Mouse (Mus musculus) hindbrain, embryonic 14.5 days (tissue): ENCODE results near the gene Kdm4b. TPM values are rescaled to one million over a fixed set of nuclear protein-coding genes. Genes with fewer than 3 reads are reported as not detected.

Source experiments
- ATAC-seq: fragments of 200-750 bp; cut with Nextera tagmentation; 2 replicates; pipeline ENCODE4 v1.8.0; 2017; ENCODE audit warnings: moderate number of reproducible peaks, mild to moderate bottlenecking, moderate TSS enrichment, moderate library complexity; ENCODE audit not compliant: low FRiP score
- DNase-seq: peaks from one replicate; pipeline ENCODE4 v3.0.0-alpha.2; 2015; ENCODE audit warnings: low spot score
- H3K27ac ChIP-seq: fragments of 300-500 bp; sonication (generic); 2 replicates; pipeline ENCODE4 v1.5.1; 2014; ENCODE audit warnings: mild to moderate bottlenecking, moderate library complexity
- H3K27me3 ChIP-seq: fragments of 300-500 bp; sonication (generic); 2 replicates; pipeline ENCODE4 v1.6.1; 2014; ENCODE audit warnings: mild to moderate bottlenecking, low read length, mixed read lengths; ENCODE audit not compliant: control insufficient read depth, insufficient read depth
- H3K36me3 ChIP-seq: fragments of 300-500 bp; sonication (generic); replicated peaks from 2 replicates; pipeline ENCODE4 v1.6.1; 2014; ENCODE audit not compliant: control insufficient read depth, insufficient read depth
- H3K4me1 ChIP-seq: fragments of 300-500 bp; sonication (generic); replicated peaks from 2 replicates; pipeline ENCODE4 v1.6.1; 2014; ENCODE audit warnings: antibody characterized with exemption, low read length, mixed read lengths; ENCODE audit not compliant: control insufficient read depth, insufficient read depth
- H3K4me2 ChIP-seq: fragments of 300-500 bp; sonication (generic); replicated peaks from 2 replicates; pipeline ENCODE4 v1.6.1; 2014; ENCODE audit warnings: mild to moderate bottlenecking, moderate library complexity
- H3K4me3 ChIP-seq: fragments of 300-500 bp; sonication (generic); replicated peaks from 2 replicates; pipeline ENCODE4 v1.5.1; 2014; ENCODE audit warnings: mild to moderate bottlenecking, low read length
- H3K9ac ChIP-seq: fragments of 300-500 bp; sonication (generic); 2 replicates; pipeline ENCODE4 v1.6.1; 2014
- H3K9me3 ChIP-seq: fragments of 300-500 bp; sonication (generic); 2 replicates; pipeline ENCODE4 v1.6.1; 2016; ENCODE audit warnings: low read length; ENCODE audit not compliant: control insufficient read depth
- WGBS: fragments of 180-500 bp; shearing (Covaris S2); extraction: QIAGEN DNeasy Blood & Tissue Kit; methylation state at CpG from one replicate; pipeline ENCODE4 v1.1.7; 2014; 5-methylcytosine and 5-hydroxymethylcytosine counted together
- microRNA-seq: library from miRNA; unstranded; fragments of <30 nt; microRNA quantifications from one replicate; pipeline ENCODE4, GENCODE M21; 2016
- polyA plus RNA-seq: library from polyadenylated mRNA; unstranded; fragments of >200 nt; fragmentation: Nextera tagmentation; extraction: Ambion mirVana; gene quantifications from 2 replicates; pipeline ENCODE4 v1.2.1, GENCODE M21; 2014

Gene Kdm4b
- polyA plus RNA-seq, 1 experiment from 2014 or later, result 64.3 TPM

DNA sequence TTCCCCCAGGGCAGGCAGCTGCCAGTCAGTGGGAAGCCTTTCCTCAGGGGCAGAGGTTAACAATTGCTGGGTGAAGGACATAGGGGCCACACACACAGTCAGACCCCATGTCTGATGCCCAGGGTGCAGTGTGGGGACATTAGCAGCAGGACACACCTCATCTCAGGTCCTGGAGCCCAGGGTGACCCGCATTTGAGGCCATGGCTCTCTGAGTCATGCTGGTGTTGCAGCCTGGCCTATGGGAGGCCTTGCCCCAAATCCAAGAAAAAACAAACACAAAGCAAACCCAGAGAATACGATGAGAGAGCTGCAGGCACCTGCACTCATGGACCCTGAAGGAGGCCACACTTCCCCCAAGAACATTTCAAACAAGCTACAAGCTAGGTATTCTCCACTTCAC, 121.9 kb downstream of the Kdm4b start:
- no peaks in the 10 kb centered on the region for H3K9me3 ChIP-seq
- no peak for ATAC-seq
- peaks cover 90% of the 10 kb centered on the region for H3K36me3 ChIP-seq
- WGBS, result 81% methylated on average over 2 of the region's 2 CpGs
- peaks cover 5% of the 10 kb centered on the region; the same call in 1 of the 2 replicates for H3K4me1 ChIP-seq
- H3K4me2 ChIP-seq, result no peak overlapping the region
- no peaks in the 10 kb centered on the region for H3K27me3 ChIP-seq
- H3K4me3 ChIP-seq, result no peak overlapping the region
- no peak overlapping the region for H3K9ac ChIP-seq
- no peak for DNase-seq
- H3K27ac ChIP-seq, result no peak overlapping the region

Small RNAs within 50 kb of the gene (microRNA-seq; reads per million reads assigned to microRNA genes)
- gene Mir6977, result 4.4 reads per million, percentile 19 among the genes with 10 or more reads in this experiment

Other genes with a start within 250 kb of the Kdm4b start
- gene Hdgfl2, start 246.4 kb upstream of the Kdm4b start, polyA plus RNA-seq, result 95.0 and 98.1 TPM in 2 replicates
- 0.12 and 0.20 TPM in 2 replicates for gene Plin4, start 216.3 kb upstream of the Kdm4b start, polyA plus RNA-seq
- gene Plin5, start 208.5 kb upstream of the Kdm4b start, polyA plus RNA-seq, result 1.9 and 2.1 TPM in 2 replicates
- 0.19 and 0.20 TPM in 2 replicates for gene Lrg1, start 204.1 kb upstream of the Kdm4b start, polyA plus RNA-seq
- gene Sema6b, start 185.7 kb upstream of the Kdm4b start, polyA plus RNA-seq, result 18.3 and 20.5 TPM in 2 replicates
- 8.4 and 9.9 TPM in 2 replicates for gene Tnfaip8l1, start 163.6 kb upstream of the Kdm4b start, polyA plus RNA-seq
- 67.8 and 70.8 TPM in 2 replicates for gene Mydgf, start 142.1 kb upstream of the Kdm4b start, polyA plus RNA-seq
- gene Dpp9, start 107.2 kb upstream of the Kdm4b start, polyA plus RNA-seq, result 23.4 and 26.2 TPM in 2 replicates
- gene Fem1a, start 69.3 kb upstream of the Kdm4b start, polyA plus RNA-seq, result 21.0 and 21.8 TPM in 2 replicates
- gene Ticam1, start 49.3 kb upstream of the Kdm4b start, polyA plus RNA-seq, result 1.4 and 1.5 TPM in 2 replicates
- 13.9 and 16.4 TPM in 2 replicates for gene Plin3, start 33.2 kb upstream of the Kdm4b start, polyA plus RNA-seq
- gene Arrdc5, start 25.8 kb upstream of the Kdm4b start, polyA plus RNA-seq, result not detected in 2 replicates
- gene Uhrf1, start 22.7 kb upstream of the Kdm4b start, polyA plus RNA-seq, result 14.1 and 15.9 TPM in 2 replicates
- 272 and 276 TPM in 2 replicates for gene Ptprs, start 150.4 kb downstream of the Kdm4b start, polyA plus RNA-seq
- gene Znrf4, start 186.4 kb downstream of the Kdm4b start, polyA plus RNA-seq, result not detected in 2 replicates
- 0.65 and 1.3 TPM in 2 replicates for gene Gm20219, start 228.3 kb downstream of the Kdm4b start, polyA plus RNA-seq